Mouse (Mus musculus) left cerebral cortex, postnatal 4 days (tissue): Measurements from ENCODE around the gene Gpr139. TPM values are rescaled to one million over a fixed set of nuclear protein-coding genes. Genes with fewer than 3 reads are reported as not detected.
A peak's percentile ranks its signal among the peaks of the same experiment; 100 is the strongest.

Experiments used
- DNase-seq: peaks from one replicate; pipeline ENCODE4 v3.0.0-alpha.2; 2022
- intact Hi-C: fragments of 180-260 bp; cut with DNase I; formaldehyde crosslinking; loops from one replicate; pipeline ENCODE4 v1.15.1; 2025
- total RNA-seq, 2 experiments: library from RNA; stranded (reverse); gene quantifications; 2 replicates each; pipeline ENCODE4 v1.2.3; 2021

The Gpr139 gene
- 1 to 10 TPM; 4.8 to 5.5 TPM for total RNA-seq

DNA sequence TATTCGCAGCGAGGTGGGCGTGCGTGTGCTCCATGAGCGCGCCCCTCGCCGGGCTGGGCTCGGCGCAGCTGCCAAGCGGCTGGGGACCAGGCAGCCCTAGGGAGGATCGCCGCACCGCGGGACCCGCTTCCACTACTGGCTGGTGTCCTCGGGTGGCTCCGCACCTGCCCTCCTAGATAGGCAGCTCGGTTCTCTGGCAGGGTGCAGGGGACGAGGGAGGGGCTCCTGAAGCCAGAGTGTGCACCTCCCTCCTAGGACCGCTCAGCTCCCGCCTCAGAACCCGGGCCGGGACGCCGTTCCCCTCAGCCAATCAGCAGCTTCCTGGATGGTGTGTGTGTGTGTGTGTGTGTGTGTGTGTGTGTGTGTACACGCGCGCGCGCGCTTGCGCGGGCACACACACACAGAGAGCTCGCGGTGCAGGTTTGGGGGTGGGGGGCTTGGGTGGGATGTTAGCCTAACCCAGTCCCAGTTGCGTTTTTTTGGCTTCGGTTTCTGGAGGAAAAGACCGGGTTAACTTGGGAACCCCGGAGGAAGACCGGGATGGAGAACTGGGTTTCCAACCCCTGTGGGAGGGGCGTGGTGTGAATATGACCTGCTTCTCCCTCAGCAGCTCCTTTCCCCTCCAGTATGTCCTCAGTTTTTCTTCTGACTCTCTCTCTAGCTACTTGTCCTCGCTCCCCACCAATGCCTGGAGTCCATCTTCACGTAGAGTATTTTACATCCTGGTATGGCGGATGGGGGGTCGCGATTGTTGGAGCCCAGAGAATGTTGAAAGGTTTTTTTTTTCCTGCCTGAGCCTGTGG lies at the start of gene Gpr139:
Gpr139 (minus strand) TSS at position 263 of the 803 bp plus-strand sequence.
- peak; percentile 59 for DNase-seq
- intact Hi-C loops = loop anchor here (10.0 kb wide), 1 partner anchor 160 kb away; no protein-coding TSS in a partner anchor

- no peak for DNase-seq
These were observed 46.6 kb upstream of the Gpr139 start for GRCm38 (mm10) chr7:119230971-119231370.

GRCm38 (mm10) chr7:119222706-119223105 lies 38.3 kb upstream of the Gpr139 start:
- intact Hi-C loops = no loop called here
- no peak for DNase-seq

More at GRCm38 (mm10) chr7:119230971-119231370, 46.6 kb upstream of the Gpr139 start:
- intact Hi-C loops = no loop called here

GRCm38 (mm10) chr7:119219121-119219520 lies 34.7 kb upstream of the Gpr139 start:
- DNase-seq = no peak

DNA sequence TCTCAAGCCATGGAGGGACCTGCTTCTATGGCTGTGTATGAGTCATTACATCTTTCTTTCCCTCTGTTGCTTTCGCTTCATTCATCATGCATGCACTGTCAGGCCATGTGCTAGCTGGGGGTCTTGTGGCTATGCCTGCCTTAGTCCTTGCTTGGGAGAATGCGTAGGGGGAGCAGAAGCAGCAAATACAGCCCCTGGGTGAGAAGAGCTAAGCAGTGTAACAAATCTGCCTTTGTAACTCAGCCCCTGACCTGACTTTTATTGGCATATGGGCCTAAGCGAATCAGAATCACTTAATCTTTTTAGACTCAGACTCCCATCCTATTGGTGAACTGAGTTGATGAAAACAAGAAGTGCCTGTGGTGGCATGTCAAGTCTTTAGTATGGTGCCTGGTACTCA lies 22.8 kb upstream of the Gpr139 start:
- intact Hi-C loops = no loop called here
- no peak for DNase-seq

More at GRCm38 (mm10) chr7:119219121-119219520, 34.7 kb upstream of the Gpr139 start:
- intact Hi-C loops = no loop called here

DNA sequence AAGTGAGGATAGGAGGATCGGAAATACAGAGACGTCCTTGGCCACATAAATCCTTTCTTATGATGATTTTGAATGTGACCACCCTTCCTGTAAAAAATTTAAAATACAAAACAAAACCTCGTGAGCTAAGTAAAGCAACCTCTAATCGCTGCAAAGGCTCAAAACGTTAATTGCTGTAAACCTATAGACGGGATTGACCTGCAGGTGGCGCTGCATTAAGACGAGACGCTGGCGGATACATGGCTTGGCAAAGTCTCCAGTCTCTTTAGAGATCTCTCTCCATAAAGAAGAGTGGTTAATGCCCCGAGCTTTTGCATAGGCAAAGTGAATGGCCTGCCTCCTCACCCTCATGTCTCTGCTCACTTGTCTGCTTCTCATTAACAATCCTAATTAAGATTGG lies 2.0 kb upstream of the Gpr139 start:
- intact Hi-C loops = loop anchor here (10.0 kb wide), 1 partner anchor 162 kb away; no protein-coding TSS in a partner anchor
- DNase-seq = peak; percentile 74

DNA sequence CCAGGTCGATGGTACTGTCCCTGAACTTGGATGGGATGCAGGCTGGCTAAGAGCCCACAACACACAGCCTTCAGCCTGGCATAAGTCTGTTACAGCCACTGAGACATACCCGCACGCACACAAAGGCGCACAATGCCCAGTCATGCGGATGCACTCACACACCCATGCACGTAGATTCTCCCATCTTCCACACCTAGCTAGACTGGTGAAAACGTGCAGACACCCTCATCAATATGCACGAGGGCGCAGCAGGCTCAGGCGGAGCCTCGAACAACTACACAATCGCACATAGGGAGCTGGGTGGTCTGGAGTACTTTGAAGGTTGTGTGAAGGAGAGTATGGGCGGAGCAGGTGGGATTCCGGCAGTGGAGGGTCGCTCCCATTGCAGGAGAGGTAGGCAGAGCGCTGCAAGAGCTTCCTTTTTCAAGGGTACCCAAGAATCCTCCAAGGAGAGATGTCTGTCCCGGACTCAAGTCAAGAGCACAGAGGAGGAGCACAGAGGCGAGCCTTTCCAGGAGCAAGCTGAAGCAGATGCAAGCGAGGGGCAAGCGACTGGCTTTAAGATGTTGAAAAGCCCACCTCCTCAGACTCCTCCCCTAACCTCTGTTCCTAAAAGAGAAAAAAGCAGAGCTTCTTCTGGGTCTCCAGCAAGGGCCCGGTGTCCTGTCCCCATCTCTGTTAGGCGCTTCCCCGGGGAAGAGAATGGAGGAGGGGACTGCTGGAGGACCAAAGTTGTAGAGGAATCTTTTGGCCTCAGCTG lies 958 bp upstream of the Gpr139 start:
- intact Hi-C loops = loop anchor here (10.0 kb wide), 1 partner anchor 161 kb away; no protein-coding TSS in a partner anchor
- peak; percentile 20 for DNase-seq

DNA sequence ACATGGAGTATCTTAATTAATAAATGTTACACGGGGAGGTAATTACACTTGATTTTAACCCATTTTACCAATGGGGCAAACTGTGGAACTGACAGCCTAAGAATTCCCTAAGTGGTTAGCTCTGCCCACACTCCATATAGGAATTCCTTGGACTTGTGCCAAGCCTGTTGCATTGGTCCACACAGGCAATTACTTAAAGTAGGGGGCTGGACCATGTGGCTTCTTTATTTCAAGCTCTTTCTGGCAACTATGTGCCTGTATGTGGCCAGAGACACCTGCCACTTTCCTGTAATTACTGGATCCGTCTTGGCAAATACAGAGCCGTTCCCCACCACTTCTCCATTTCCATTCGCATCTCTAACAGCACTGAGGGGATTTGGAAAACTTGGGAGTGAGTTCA lies 3.4 kb downstream of the Gpr139 start:
- no peak for DNase-seq
- intact Hi-C loops = loop anchor here (10.0 kb wide), 1 partner anchor 156 kb away; no protein-coding TSS in a partner anchor

GRCm38 (mm10) chr7:119160015-119160414 lies 24.4 kb downstream of the Gpr139 start:
- intact Hi-C loops = no loop called here
- DNase-seq = no peak

GRCm38 (mm10) chr7:119111771-119112170 lies 72.6 kb downstream of the Gpr139 start:
- DNase-seq = no peak
- intact Hi-C loops = no loop called here

DNA sequence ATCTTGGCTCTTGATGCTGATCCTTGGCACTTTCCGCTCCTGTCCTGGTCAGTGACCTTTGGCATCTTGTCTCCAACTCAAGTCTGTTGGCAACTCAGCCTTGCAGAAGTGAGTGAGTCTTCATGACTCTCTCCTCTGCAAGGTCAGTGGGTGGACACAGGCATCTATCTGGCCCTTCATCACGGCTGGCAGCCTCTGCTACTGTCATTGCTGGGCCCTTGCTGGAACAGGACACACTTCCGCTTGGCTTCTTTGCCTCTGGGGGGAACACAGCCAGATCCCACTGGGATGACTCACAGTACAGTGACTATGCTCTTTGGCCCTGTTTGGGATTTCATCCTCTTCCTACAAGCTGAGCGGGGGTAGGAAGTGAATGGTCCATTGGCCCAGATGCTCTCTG lies 78.5 kb downstream of the Gpr139 start:
- DNase-seq = no peak
- intact Hi-C loops = no loop called here

GRCm38 (mm10) chr7:119096583-119096982 lies 87.8 kb downstream of the Gpr139 start:
- intact Hi-C loops = no loop called here
- DNase-seq = no peak

Other genes starting within 250 kb of the Gpr139 start
- 10 to 100 TPM; 17.9 to 20.2 TPM for gene Gprc5b, start 189.4 kb downstream of the Gpr139 start, total RNA-seq